Mouse (Mus musculus) liver, embryonic 13.5 days (tissue): Measurements from ENCODE around the gene Tnfrsf11a. TPM values are rescaled to one million over a fixed set of nuclear protein-coding genes. Genes with fewer than 3 reads are reported as not detected.

Experiments
- ATAC-seq: fragments of 200-750 bp; cut with Nextera tagmentation; 2 replicates; pipeline ENCODE4 v1.8.0; 2017; ENCODE audit warnings: low read depth, mild to moderate bottlenecking, moderate number of reproducible peaks, moderate library complexity
- DNase-seq: peaks from one replicate; pipeline ENCODE4 v3.0.0; 2022
- H3K27ac ChIP-seq: fragments of 300-500 bp; sonication (generic); 2 replicates; pipeline ENCODE4 v1.5.1; 2015; ENCODE audit warnings: moderate library complexity, mild to moderate bottlenecking, inconsistent platforms
- H3K27me3 ChIP-seq: fragments of 300-500 bp; sonication (generic); 2 replicates; pipeline ENCODE4 v1.6.1; 2015; ENCODE audit warnings: mild to moderate bottlenecking, inconsistent platforms
- H3K36me3 ChIP-seq: fragments of 300-500 bp; sonication (generic); 2 replicates; pipeline ENCODE4 v1.6.1; 2015; ENCODE audit warnings: mild to moderate bottlenecking, inconsistent platforms
- H3K4me1 ChIP-seq: fragments of 300-500 bp; sonication (generic); replicated peaks from 2 replicates; pipeline ENCODE4 v1.6.1; 2015; ENCODE audit warnings: inconsistent platforms
- H3K4me2 ChIP-seq: fragments of 300-500 bp; sonication (generic); 2 replicates; pipeline ENCODE4 v1.6.1; 2015; ENCODE audit warnings: inconsistent platforms, mild to moderate bottlenecking, moderate library complexity
- H3K4me3 ChIP-seq: fragments of 300-500 bp; sonication (generic); replicated peaks from 2 replicates; pipeline ENCODE4 v1.5.1; 2015; ENCODE audit warnings: mild to moderate bottlenecking, inconsistent platforms
- H3K9ac ChIP-seq: fragments of 300-500 bp; sonication (generic); 2 replicates; pipeline ENCODE4 v1.6.1; 2015; ENCODE audit warnings: mild to moderate bottlenecking, inconsistent platforms
- H3K9me3 ChIP-seq: fragments of 300-500 bp; sonication (generic); replicated peaks from 2 replicates; pipeline ENCODE4 v1.6.1; 2016; ENCODE audit warnings: inconsistent platforms
- WGBS: fragments of 180-500 bp; shearing (Covaris S2); methylation state at CpG from one replicate; pipeline ENCODE4 v1.1.7; 2015; ENCODE audit not compliant: insufficient replicate concordance; 5-methylcytosine and 5-hydroxymethylcytosine counted together
- polyA plus RNA-seq: library from polyadenylated mRNA; unstranded; fragments of >200 nt; fragmentation: Nextera tagmentation; extraction: Ambion mirVana; gene quantifications from 2 replicates; pipeline ENCODE4 v1.2.1, GENCODE M21; 2015

The Tnfrsf11a gene
- polyA plus RNA-seq = 0.39 and 0.40 TPM in 2 replicates

DNA sequence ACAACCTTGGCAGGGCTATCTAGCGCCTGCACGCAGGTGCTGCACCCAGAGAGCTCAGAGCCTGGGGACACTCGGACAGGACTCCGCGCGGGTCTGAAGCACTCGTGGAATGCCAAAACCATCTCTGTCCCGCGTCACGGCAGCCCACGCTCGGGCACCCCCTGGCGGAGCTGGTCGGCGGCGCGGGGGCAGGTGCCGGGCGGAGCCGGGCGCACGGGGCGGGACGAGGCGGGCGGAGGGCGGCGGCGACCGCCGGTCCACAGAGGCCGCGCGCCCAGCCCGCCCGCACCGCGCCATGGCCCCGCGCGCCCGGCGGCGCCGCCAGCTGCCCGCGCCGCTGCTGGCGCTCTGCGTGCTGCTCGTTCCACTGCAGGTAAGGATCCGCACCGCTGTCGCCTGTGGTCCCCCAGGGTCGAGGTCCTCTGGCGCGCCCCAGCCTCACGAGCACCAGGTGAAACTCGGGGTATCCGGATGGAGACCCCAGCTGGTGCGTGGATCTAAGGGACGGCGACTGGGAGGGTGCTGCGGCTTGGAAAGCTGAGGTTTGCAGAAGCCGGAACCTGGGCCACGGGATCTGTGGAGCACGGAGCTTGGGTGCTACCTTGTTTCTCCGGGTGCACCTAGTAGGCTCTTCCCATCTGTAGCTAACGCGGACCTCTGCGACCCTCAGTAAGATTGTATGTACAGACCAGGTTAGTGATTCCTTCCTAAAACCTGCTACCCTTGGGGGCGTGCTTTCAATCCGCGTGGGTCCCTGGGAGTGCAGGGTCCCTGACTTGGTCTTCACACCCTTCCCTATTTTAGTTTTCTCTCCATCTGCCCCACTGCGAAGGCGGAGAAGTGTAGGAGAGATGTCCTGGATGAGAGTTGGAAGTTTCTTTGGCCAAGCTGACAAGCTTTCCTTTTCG lies at the start of gene Tnfrsf11a:
Tnfrsf11a (plus strand) TSS at position 262 of the 908 bp plus-strand sequence.
- H3K36me3 ChIP-seq = no peaks in the 10 kb centered on the region
- peak within 1 kb of the TSS; percentile 77 for H3K4me2 ChIP-seq
- H3K9ac ChIP-seq = peak within 1 kb of the TSS; percentile 62
- no peak within 1 kb of the TSS for H3K27ac ChIP-seq
- H3K4me3 ChIP-seq = peak within 1 kb of the TSS; percentile 61
- peaks cover 48% of the 10 kb centered on the region for H3K27me3 ChIP-seq
- no peaks in the 10 kb centered on the region for H3K9me3 ChIP-seq
- H3K4me1 ChIP-seq = peaks cover 9% of the 10 kb centered on the region
- peak; percentile 73 for ATAC-seq
- peak; percentile 5 for DNase-seq
- 4% methylated on average over 64 of the region's 77 CpGs for WGBS

DNA sequence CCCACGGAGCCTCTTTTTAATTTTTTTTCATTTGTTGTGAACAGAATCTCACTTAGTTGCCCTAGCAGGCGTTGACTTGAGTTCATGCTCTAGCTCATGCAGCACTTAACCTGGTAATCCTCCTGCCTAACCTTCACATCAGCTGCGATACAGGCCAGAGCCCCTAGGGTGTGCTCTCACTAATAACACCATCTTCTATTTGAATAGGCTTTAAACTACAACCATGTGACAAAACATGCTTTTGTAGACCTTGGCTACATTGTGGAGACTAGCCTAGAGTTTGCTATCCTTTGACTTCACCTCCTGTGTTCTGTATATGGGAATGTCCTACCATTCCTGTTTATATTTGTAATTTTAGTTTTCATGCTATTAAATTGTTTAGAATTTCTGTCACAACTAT lies 45.2 kb upstream of the Tnfrsf11a start:
- Histone ChIP-seq H3K9me3 (no peaks in the 10 kb centered on the region), H3K9ac (no peak overlapping the region), H3K4me1 (no peaks in the 10 kb centered on the region), H3K27me3 (no peaks in the 10 kb centered on the region), H3K4me2 (no peak overlapping the region), H3K36me3 (peaks cover 23% of the 10 kb centered on the region), H3K4me3 (no peak overlapping the region), H3K27ac (no peak overlapping the region)
- DNase-seq (no peak), ATAC-seq (no peak)
- 73% methylated on average over 3 of the region's 3 CpGs for WGBS

GRCm38 (mm10) chr1:105738334-105738733 lies 42.2 kb upstream of the Tnfrsf11a start:
- Histone ChIP-seq H3K27me3 (no peaks in the 10 kb centered on the region), H3K36me3 (peaks cover 35% of the 10 kb centered on the region), H3K4me2 (no peak overlapping the region), H3K27ac (no peak overlapping the region), H3K9me3 (no peaks in the 10 kb centered on the region), H3K9ac (no peak overlapping the region), H3K4me3 (no peak overlapping the region), H3K4me1 (no peaks in the 10 kb centered on the region)
- WGBS = 81% methylated on average over 6 of the region's 6 CpGs
- ATAC-seq = no peak
- no peak for DNase-seq

- Histone ChIP-seq H3K4me2 (no peak overlapping the region), H3K4me3 (no peak overlapping the region), H3K27ac (no peak overlapping the region), H3K4me1 (no peaks in the 10 kb centered on the region), H3K9me3 (no peaks in the 10 kb centered on the region), H3K9ac (no peak overlapping the region), H3K36me3 (peaks cover 41% of the 10 kb centered on the region), H3K27me3 (no peaks in the 10 kb centered on the region)
- no peak for ATAC-seq
- no peak for DNase-seq
Observed at GRCm38 (mm10) chr1:105739493-105739892, 41.0 kb upstream of the Tnfrsf11a start.

DNA sequence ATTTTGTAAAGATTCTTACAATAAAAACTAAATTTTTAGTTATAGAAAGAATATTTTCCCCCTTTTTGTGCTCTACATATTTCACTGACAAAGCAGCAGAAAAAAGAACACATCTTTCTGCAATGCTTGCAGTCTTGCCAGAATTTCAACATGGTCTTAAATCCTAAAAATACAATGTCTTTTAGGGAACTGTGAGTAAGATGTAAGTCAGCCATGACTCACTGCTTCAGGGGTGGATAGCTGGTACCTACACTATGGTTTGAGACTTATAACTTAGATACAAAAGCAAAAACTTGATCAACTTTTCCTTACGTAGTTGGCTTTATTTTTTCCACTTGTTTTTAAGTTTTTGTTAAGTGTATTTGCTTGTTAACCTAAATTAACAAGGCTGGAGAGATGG lies 38.0 kb upstream of the Tnfrsf11a start:
- Histone ChIP-seq H3K4me3 (no peak overlapping the region), H3K9me3 (no peaks in the 10 kb centered on the region), H3K4me2 (no peak overlapping the region), H3K27ac (no peak overlapping the region), H3K36me3 (peaks cover 46% of the 10 kb centered on the region), H3K27me3 (no peaks in the 10 kb centered on the region), H3K4me1 (no peaks in the 10 kb centered on the region), H3K9ac (no peak overlapping the region)
- DNase-seq (no peak), ATAC-seq (no peak)
- 83% methylated on average over 1 of the region's 1 CpGs for WGBS

- DNase-seq = no peak
- WGBS = 48% methylated on average over 1 of the region's 1 CpGs
- H3K9me3 ChIP-seq = no peaks in the 10 kb centered on the region
- H3K27me3 ChIP-seq = no peaks in the 10 kb centered on the region
- H3K27ac ChIP-seq = no peak overlapping the region
- ATAC-seq = no peak
- H3K36me3 ChIP-seq = peaks cover 46% of the 10 kb centered on the region
- H3K4me1 ChIP-seq = no peaks in the 10 kb centered on the region
- H3K9ac ChIP-seq = no peak overlapping the region
- H3K4me2 ChIP-seq = no peak overlapping the region
- H3K4me3 ChIP-seq = no peak overlapping the region
Observed at GRCm38 (mm10) chr1:105746444-105746843, 34.1 kb upstream of the Tnfrsf11a start.

GRCm38 (mm10) chr1:105746858-105747596 lies 33.5 kb upstream of the Tnfrsf11a start:
- H3K9me3 ChIP-seq = no peaks in the 10 kb centered on the region
- DNase-seq = no peak
- no peaks in the 10 kb centered on the region for H3K27me3 ChIP-seq
- WGBS = 73% methylated on average over 5 of the region's 5 CpGs
- H3K4me3 ChIP-seq = no peak overlapping the region
- no peak overlapping the region for H3K4me2 ChIP-seq
- H3K27ac ChIP-seq = no peak overlapping the region
- H3K36me3 ChIP-seq = peaks cover 43% of the 10 kb centered on the region
- no peaks in the 10 kb centered on the region for H3K4me1 ChIP-seq
- no peak overlapping the region for H3K9ac ChIP-seq
- ATAC-seq = no peak

DNA sequence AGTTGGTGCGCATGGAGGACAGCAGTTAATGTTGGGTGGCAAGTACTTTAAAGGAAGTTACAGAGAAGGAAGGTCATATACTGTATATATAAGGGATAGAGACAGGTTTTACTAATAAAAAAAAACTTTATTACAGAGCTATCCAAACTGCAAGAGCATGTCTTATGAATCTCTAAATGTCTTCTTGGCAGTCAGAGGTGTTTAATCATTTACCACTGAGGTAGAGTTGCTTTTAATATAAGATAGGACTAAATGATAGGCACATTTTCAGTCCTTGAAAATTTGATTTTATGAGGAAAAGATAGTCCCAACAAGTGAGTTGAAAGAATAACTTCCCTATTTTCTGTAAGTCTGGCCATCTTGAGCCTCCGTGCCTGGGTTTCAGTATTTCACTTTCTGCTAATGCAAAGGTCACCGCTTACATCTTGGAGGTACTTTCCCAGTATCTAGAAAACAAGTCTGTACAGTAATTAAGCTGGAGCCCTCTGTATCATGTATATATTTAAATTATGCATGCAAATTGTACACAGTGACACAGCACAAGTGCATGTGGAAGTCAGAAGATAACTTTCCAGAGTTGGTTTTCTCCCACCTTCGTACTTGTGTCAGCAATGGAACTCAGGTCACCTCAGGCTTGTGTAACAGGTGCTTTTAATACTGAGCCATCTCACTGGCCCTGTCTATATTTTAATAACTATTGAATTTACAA lies 32.3 kb upstream of the Tnfrsf11a start:
- Histone ChIP-seq H3K9me3 (no peaks in the 10 kb centered on the region), H3K4me3 (no peak overlapping the region), H3K4me1 (no peaks in the 10 kb centered on the region), H3K4me2 (no peak overlapping the region), H3K27me3 (no peaks in the 10 kb centered on the region), H3K27ac (no peak overlapping the region), H3K36me3 (peaks cover 47% of the 10 kb centered on the region), H3K9ac (no peak overlapping the region)
- DNase-seq (no peak), ATAC-seq (no peak)
- 89% methylated on average over 4 of the region's 4 CpGs for WGBS

DNA sequence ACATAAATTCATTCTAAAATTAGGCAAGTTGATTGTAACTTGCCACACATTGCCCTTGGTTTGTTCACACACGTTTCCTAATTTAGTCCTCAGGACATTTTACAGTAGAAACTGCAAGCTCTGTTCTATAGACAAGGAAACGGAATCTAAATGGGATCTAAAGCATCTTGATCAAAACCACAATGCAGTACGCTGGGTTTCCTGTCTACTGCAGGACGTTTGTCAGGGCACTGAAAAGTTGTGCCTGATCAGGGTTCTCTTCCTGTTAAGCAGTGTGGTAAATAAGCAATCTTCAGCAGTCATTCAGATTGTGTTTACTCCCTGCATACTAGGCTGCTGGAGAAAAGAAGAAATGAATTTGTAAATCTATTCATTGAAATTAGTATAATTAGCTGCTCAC lies 28.3 kb upstream of the Tnfrsf11a start:
- Histone ChIP-seq H3K27ac (no peak overlapping the region), H3K4me2 (no peak overlapping the region), H3K9ac (no peak overlapping the region), H3K4me1 (no peaks in the 10 kb centered on the region), H3K9me3 (no peaks in the 10 kb centered on the region), H3K36me3 (peaks cover 34% of the 10 kb centered on the region), H3K27me3 (no peaks in the 10 kb centered on the region), H3K4me3 (no peak overlapping the region)
- no peak for DNase-seq
- ATAC-seq = no peak
- WGBS = 30% methylated on average over 4 of the region's 4 CpGs

DNA sequence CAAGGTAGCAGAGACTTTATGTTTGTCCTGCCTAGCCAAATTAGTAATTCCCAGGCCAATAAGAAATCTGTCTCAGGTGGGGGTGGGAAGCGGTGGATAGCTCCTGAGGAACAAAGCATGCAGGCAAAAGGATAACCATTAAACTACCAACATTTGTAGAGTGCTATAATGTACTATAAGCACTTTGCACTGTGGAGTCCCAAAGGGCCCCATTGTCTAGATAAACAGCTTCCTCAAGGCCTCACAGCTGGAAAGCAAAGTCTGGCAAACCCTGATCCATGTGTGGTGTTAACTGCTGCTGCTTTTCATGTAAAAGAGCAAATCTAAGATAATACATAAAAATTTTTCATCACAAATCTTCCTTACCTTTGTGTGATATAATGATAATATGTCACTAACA lies 27.6 kb upstream of the Tnfrsf11a start:
- H3K4me3 ChIP-seq = no peak overlapping the region
- H3K36me3 ChIP-seq = peaks cover 34% of the 10 kb centered on the region
- ATAC-seq (no peak), DNase-seq (no peak)
- no peak overlapping the region for H3K27ac ChIP-seq
- no peak overlapping the region for H3K4me2 ChIP-seq
- no peak overlapping the region for H3K9ac ChIP-seq
- no peaks in the 10 kb centered on the region for H3K9me3 ChIP-seq
- WGBS = 81% methylated on average over 1 of the region's 1 CpGs
- no peaks in the 10 kb centered on the region for H3K27me3 ChIP-seq
- no peaks in the 10 kb centered on the region for H3K4me1 ChIP-seq

DNA sequence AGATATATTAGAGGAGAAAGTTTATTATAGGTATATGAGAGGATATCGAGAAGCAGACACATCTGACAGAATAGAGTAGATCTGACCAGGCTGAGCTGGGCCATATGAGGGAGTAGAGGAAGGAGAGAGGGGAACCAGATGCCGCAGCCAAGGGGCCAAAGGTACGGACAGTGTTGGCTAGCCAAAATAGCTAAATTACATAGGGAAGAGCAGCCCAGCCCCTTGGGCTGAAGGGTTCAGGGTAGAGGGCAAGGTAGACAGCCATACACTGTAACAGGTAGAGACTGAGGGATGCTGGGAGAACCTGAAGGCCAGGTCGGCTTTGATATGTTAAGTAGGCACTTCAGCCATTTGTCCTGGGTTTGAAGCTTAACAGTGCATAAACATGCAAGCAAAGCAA lies 21.7 kb upstream of the Tnfrsf11a start:
- ATAC-seq = no peak
- Histone ChIP-seq H3K27ac (no peak overlapping the region), H3K4me2 (no peak overlapping the region), H3K36me3 (0 out of 2 replicates have a peak, but pooled peaks cover 2% of the 10 kb centered on the region), H3K4me3 (no peak overlapping the region), H3K4me1 (no peaks in the 10 kb centered on the region), H3K9ac (no peak overlapping the region), H3K9me3 (peaks cover 9% of the 10 kb centered on the region; the same call in 1 of the 2 replicates), H3K27me3 (no peaks in the 10 kb centered on the region)
- no peak for DNase-seq
- WGBS = 78% methylated on average over 4 of the region's 4 CpGs
